Mouse (Mus musculus) cerebellum, adult 2 months (tissue): ENCODE measurements around the gene Fam53b. TPM values are rescaled to one million over a fixed set of nuclear protein-coding genes. Genes with fewer than 3 reads are reported as not detected.
A peak's percentile ranks its signal among the peaks of the same experiment; 100 is the strongest.

Source experiments
- DNase-seq, 2 experiments: peaks; one replicate each; pipeline ENCODE4 v3.0.0; 2021
- H3K27ac ChIP-seq: fragments of 200-500 bp; 2 replicates; pipeline ENCODE4 v1.5.1; 2012; ENCODE audit warnings: low read length, control low read depth, inconsistent platforms; ENCODE audit not compliant: insufficient read depth
- H3K27me3 ChIP-seq: fragments of 200-500 bp; 2 replicates; pipeline ENCODE4 v1.6.1; 2012; ENCODE audit warnings: inconsistent platforms, mild to moderate bottlenecking, low read length, moderate library complexity; ENCODE audit not compliant: control insufficient read depth, insufficient read depth
- H3K4me1 ChIP-seq: fragments of 200-500 bp; 2 replicates; pipeline ENCODE4 v1.6.1; 2011; ENCODE audit warnings: low read length; ENCODE audit not compliant: control insufficient read depth, insufficient read depth
- H3K4me3 ChIP-seq: fragments of 200-500 bp; replicated peaks from 2 replicates; pipeline ENCODE3; 2011; ENCODE audit warnings: mild to moderate bottlenecking, low read depth, low read length, control low read depth; ENCODE audit not compliant: insufficient read depth
- CTCF ChIP-seq: fragments of 200-500 bp; IDR thresholded peaks from 2 replicates; pipeline ENCODE4 v1.5.1; 2011; ENCODE audit warnings: low read depth, mild to moderate bottlenecking, control low read depth, low read length, moderate library complexity, borderline replicate concordance; ENCODE audit not compliant: insufficient read depth
- POLR2A ChIP-seq: fragments of 200-500 bp; IDR thresholded peaks from 2 replicates; pipeline ENCODE4 v1.6.1; 2011; ENCODE audit warnings: low read length, control low read depth, borderline replicate concordance; ENCODE audit not compliant: insufficient read depth
- WGBS: fragments of 180-500 bp; shearing (Covaris S2); methylation state at CpG from one replicate; pipeline ENCODE4 v1.1.7; 2018; 5-methylcytosine and 5-hydroxymethylcytosine counted together
- polyA plus RNA-seq: library from polyadenylated mRNA; depleted of rRNA; stranded (reverse); fragments of >200 nt; gene quantifications from 2 replicates; pipeline ENCODE4 v1.2.3, GENCODE M21; 2012; rRNA removed

Fam53b gene
- polyA plus RNA-seq, result 37.3 and 37.8 TPM in 2 replicates

GRCm38 (mm10) chr7:132813416-132814088, at the start of gene Fam53b:
Fam53b (minus strand) TSS chr7:132813886.
- H3K4me1 ChIP-seq, result peaks cover 12% of the 10 kb centered on the region; the same call in 1 of the 2 replicates
- TF ChIP-seq POLR2A (peak; percentile 68), CTCF (no peak)
- WGBS, result under 1% methylated on average over 84 of the region's 85 CpGs
- DNase-seq, result peak; percentile 87 to 89
- peak within 1 kb of the TSS; percentile 93 for H3K27ac ChIP-seq
- H3K4me3 ChIP-seq, result peak within 1 kb of the TSS; percentile 74
- H3K27me3 ChIP-seq, result no peaks in the 10 kb centered on the region

GRCm38 (mm10) chr7:132859042-132859958, 45.6 kb upstream of the Fam53b start, which contains the start of gene Abraxas2:
Abraxas2 (plus strand) TSS chr7:132859225.
- DNase-seq, result peak; percentile 91 to 92
- Histone ChIP-seq H3K4me3 (peak within 1 kb of the TSS; percentile 74), H3K27ac (peak within 1 kb of the TSS; percentile 60; the same call in 1 of the 2 replicates), H3K4me1 (no peaks in the 10 kb centered on the region), H3K27me3 (no peaks in the 10 kb centered on the region)
- TF ChIP-seq POLR2A (peak; percentile 55; the same call in 1 of the 2 replicates), CTCF (no peak)
- 1% methylated on average over 53 of the region's 53 CpGs for WGBS

GRCm38 (mm10) chr7:132858043-132858608, 44.4 kb upstream of the Fam53b start:
- WGBS, result 62% methylated on average over 5 of the region's 5 CpGs
- TF ChIP-seq POLR2A (no peak), CTCF (0 out of 2 replicates have a peak, but pooled peaks have one; percentile 7)
- Histone ChIP-seq H3K27me3 (no peaks in the 10 kb centered on the region), H3K4me3 (no peak overlapping the region), H3K27ac (no peak overlapping the region), H3K4me1 (no peaks in the 10 kb centered on the region)
- no peak for DNase-seq

- DNase-seq, result no peak
- TF ChIP-seq POLR2A, result no peak
- no peak for TF ChIP-seq CTCF
- H3K27ac ChIP-seq, result no peak overlapping the region
- H3K4me3 ChIP-seq, result no peak overlapping the region
- H3K27me3 ChIP-seq, result no peaks in the 10 kb centered on the region
- no peaks in the 10 kb centered on the region for H3K4me1 ChIP-seq
- 76% methylated on average over 1 of the region's 1 CpGs for WGBS
Measured at GRCm38 (mm10) chr7:132856083-132856482, 42.4 kb upstream of the Fam53b start.

GRCm38 (mm10) chr7:132853946-132854345, 40.3 kb upstream of the Fam53b start:
- no peaks in the 10 kb centered on the region for H3K27me3 ChIP-seq
- WGBS, result 20% methylated on average over 4 of the region's 4 CpGs
- TF ChIP-seq CTCF (no peak), POLR2A (no peak)
- no peak overlapping the region for H3K27ac ChIP-seq
- DNase-seq, result peak in 1 of 2 experiments; percentile 13
- no peak overlapping the region for H3K4me3 ChIP-seq
- no peaks in the 10 kb centered on the region for H3K4me1 ChIP-seq

GRCm38 (mm10) chr7:132853361-132853760, 39.7 kb upstream of the Fam53b start:
- no peak overlapping the region for H3K4me3 ChIP-seq
- no peaks in the 10 kb centered on the region for H3K27me3 ChIP-seq
- 36% methylated on average over 6 of the region's 6 CpGs for WGBS
- H3K27ac ChIP-seq, result no peak overlapping the region
- no peak for TF ChIP-seq POLR2A
- TF ChIP-seq CTCF, result no peak
- no peak for DNase-seq
- H3K4me1 ChIP-seq, result no peaks in the 10 kb centered on the region

GRCm38 (mm10) chr7:132852173-132852844, 38.6 kb upstream of the Fam53b start, which contains the start of gene Eef1akmt2:
Eef1akmt2 (minus strand) TSS chr7:132852673.
- H3K4me1 ChIP-seq, result no peaks in the 10 kb centered on the region
- H3K4me3 ChIP-seq, result peak within 1 kb of the TSS; percentile 77
- peak within 1 kb of the TSS; percentile 88 for H3K27ac ChIP-seq
- no peaks in the 10 kb centered on the region for H3K27me3 ChIP-seq
- under 1% methylated on average over 37 of the region's 37 CpGs for WGBS
- TF ChIP-seq POLR2A (peak; percentile 72), CTCF (peak; percentile 31; the same call in 1 of the 2 replicates)
- peak; percentile 88 to 90 for DNase-seq
